Mouse (Mus musculus): ENCODE results near the gene Pdzd7.

GRCm38 (mm10) chr19:44988321-44988720 is 57.2 kb downstream of the Pdzd7 start:
- TF ChIP-seq CTCF (IDR thresholded peaks at IDR 0.05; ENCODE audit: borderline replicate concordance, insufficient read depth, low read length) (no peak), POLR2A (IDR thresholded peaks at IDR 0.05; ENCODE audit: low read depth, low read length) (no peak)
